Mouse (Mus musculus) C2C12 (cell line): Measurements from ENCODE around the gene Nup50. TPM values are rescaled to one million over a fixed set of nuclear protein-coding genes. Genes with fewer than 3 reads are reported as not detected.

Experiments used
- H3K27me3 ChIP-seq: one replicate; pipeline ENCODE4 v1.6.1; 2011; ENCODE audit not compliant: control insufficient read depth, insufficient read depth, insufficient read length
- H3K36me3 ChIP-seq: one replicate; pipeline ENCODE4 v1.6.1; 2011; ENCODE audit not compliant: control insufficient read depth, insufficient read depth
- H3K4me3 ChIP-seq: one replicate; pipeline ENCODE4 v1.5.1; 2011; ENCODE audit warnings: mild to moderate bottlenecking, control low read depth; ENCODE audit not compliant: poor library complexity, insufficient read depth, severe bottlenecking
- H3K79me2 ChIP-seq: one replicate; pipeline ENCODE4 v1.6.1; 2011; ENCODE audit not compliant: control insufficient read depth, insufficient read depth
- H3K79me3 ChIP-seq: one replicate; pipeline ENCODE4 v1.6.1; 2011; ENCODE audit warnings: low read depth, control low read depth
- H3ac ChIP-seq: one replicate; pipeline ENCODE3; 2011; ENCODE audit warnings: low read depth; ENCODE audit not compliant: control insufficient read depth, insufficient read length
- CEBPB ChIP-seq: IDR thresholded peaks from one replicate; pipeline ENCODE4 v1.6.1; 2011; ENCODE audit warnings: low read depth, mild to moderate bottlenecking, control low read depth, moderate library complexity
- CTCF ChIP-seq: IDR thresholded peaks from one replicate; pipeline ENCODE4 v1.5.1; 2011; ENCODE audit not compliant: control insufficient read depth, insufficient read depth, insufficient read length
- FOSL1 ChIP-seq: IDR thresholded peaks from one replicate; pipeline ENCODE4 v1.8.0; 2011; ENCODE audit warnings: mild to moderate bottlenecking, low read length; ENCODE audit not compliant: poor library complexity, insufficient read depth, severe bottlenecking
- MAX ChIP-seq: IDR thresholded peaks from one replicate; pipeline ENCODE4 v1.6.1; 2011; ENCODE audit warnings: mild to moderate bottlenecking, control low read depth
- MYOD1 ChIP-seq: IDR thresholded peaks from one replicate; pipeline ENCODE4 v1.6.1; 2011; ENCODE audit warnings: low read depth; ENCODE audit not compliant: control insufficient read depth, insufficient read length
- MYOG ChIP-seq: IDR thresholded peaks from one replicate; pipeline ENCODE4 v1.6.1; 2011; ENCODE audit not compliant: control insufficient read depth, insufficient read length; ENCODE audit errors: extremely low read depth
- USF1 ChIP-seq: IDR thresholded peaks from one replicate; pipeline ENCODE4 v1.6.1; 2011; ENCODE audit warnings: low read depth, mild to moderate bottlenecking, control low read depth, moderate library complexity
- polyA plus RNA-seq: library from polyadenylated mRNA; unstranded; fragments of >200 nt; fragmentation: generic; extraction: Trizol; gene quantifications from one replicate; pipeline ENCODE4 v1.2.1, GENCODE M21; 2012; ENCODE audit warnings: missing spikeins

Nup50 gene
- polyA plus RNA-seq, 1 experiment: 54.0 TPM

DNA sequence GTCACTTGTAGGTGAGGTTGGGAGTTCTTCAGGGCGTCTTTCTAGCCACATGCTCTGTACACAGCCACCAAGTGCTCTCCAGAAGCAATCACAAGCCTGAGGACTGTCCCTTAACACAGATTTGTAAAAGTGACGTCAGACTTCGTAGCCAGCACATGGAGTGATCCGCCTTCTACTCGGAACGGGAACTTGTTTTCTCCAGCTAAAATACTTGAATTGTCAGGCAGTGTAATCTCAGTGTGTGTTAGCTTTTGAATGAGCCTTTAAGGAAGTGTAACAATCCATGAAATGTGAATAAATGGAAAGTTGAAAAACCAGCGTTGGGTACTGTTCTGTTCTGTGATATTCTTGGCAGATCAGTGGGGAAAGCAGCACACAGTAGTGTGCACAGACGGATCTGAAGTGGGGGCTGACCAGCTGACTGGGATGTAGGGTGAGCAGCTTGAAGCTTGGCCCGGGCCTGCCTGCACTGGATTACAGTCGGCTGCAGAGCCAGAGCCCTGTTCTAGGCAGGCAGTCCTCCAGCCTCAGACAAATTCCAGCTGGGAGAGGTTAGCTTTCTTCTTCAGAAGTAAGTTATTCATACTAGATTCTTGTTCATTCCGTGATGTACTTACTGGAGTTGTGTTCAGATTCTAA, 19.6 kb downstream of the Nup50 start:
- Histone ChIP-seq H3K79me3 (no peaks in the 10 kb centered on the region), H3K36me3 (peaks cover 63% of the 10 kb centered on the region), H3K79me2 (peaks cover 32% of the 10 kb centered on the region), H3K4me3 (no peak overlapping the region), H3K27me3 (no peaks in the 10 kb centered on the region), H3ac (no peak overlapping the region)
- TF ChIP-seq MAX: no peak
- no peak for TF ChIP-seq FOSL1

DNA sequence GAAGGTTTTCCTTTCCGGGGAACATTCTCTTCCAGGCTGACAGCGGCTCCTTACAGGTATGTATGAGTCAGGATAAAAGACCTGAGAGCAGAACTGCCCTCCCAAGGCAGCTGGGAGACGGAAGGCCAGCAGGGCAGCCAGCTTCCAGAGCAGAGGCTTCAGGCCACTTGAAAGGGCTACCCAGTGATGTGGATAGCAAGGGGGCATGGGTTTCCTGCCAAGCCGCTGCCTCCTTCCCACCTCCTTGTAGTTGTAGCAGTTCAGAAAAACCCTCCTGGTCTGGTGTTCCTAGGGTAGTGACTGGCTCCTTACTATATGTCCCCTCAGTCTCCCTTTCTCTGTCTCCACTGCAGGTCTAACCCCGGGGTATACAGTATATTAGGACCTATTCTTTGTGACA, 21.1 kb downstream of the Nup50 start:
- H3K27me3 ChIP-seq: no peaks in the 10 kb centered on the region
- peaks cover 19% of the 10 kb centered on the region for H3K79me2 ChIP-seq
- no peak overlapping the region for H3K4me3 ChIP-seq
- no peaks in the 10 kb centered on the region for H3K79me3 ChIP-seq
- H3K36me3 ChIP-seq: peaks cover 55% of the 10 kb centered on the region
- TF ChIP-seq FOSL1 (no peak), MYOG (no peak), MYOD1 (no peak), CTCF (no peak), USF1 (no peak)
- H3ac ChIP-seq: no peak overlapping the region

DNA sequence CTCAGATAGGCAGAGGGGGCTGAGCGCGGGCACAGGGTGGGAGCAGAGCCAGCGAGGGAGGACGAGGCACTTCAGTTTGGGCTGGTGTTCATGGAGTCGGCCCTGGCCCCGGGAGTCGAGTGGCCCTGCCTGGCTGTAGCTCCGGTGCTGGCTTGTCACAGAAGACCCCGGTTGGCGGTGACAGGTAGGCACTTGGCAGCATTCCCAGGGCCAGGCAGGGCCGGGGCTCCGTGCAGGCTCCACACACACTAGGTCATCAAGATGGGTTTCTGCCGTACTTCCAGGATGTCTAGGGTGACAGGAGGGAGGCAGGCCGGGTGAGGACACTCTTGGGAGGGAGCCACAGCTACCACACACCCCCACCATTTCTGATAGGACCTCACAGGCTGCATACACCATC, 25.8 kb downstream of the Nup50 start:
- Histone ChIP-seq H3K36me3 (peaks cover 28% of the 10 kb centered on the region), H3K79me3 (no peaks in the 10 kb centered on the region), H3K4me3 (no peak overlapping the region), H3K27me3 (no peaks in the 10 kb centered on the region), H3K79me2 (no peaks in the 10 kb centered on the region), H3ac (no peak overlapping the region)
- no peak for TF ChIP-seq FOSL1
- no peak for TF ChIP-seq CTCF
- TF ChIP-seq MAX: no peak
- TF ChIP-seq MYOD1: no peak
- TF ChIP-seq USF1: no peak
- no peak for TF ChIP-seq MYOG
- no peak for TF ChIP-seq CEBPB

DNA sequence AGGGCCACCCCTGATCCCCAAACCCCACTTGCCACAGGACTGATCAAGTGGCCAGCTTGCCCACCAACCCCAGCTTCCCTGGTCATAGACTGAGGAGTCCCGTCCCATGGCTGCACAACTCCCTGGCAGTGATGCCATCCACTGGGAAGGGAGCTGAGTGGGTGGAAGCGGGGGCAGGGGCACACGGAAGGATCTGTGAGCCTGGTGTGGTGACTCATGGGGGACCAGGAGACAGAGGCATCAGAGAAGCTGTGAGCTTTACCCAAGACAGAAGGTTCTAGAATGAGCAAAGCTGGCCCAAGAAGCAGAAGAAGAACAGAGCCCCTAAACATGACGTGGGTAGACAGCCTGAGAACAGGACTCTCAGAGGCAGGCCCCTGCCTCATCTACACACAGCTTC, 26.8 kb downstream of the Nup50 start:
- Histone ChIP-seq H3K4me3 (no peak overlapping the region), H3K36me3 (peaks cover 31% of the 10 kb centered on the region), H3K79me3 (no peaks in the 10 kb centered on the region), H3K79me2 (no peaks in the 10 kb centered on the region), H3K27me3 (no peaks in the 10 kb centered on the region), H3ac (no peak overlapping the region)
- TF ChIP-seq CTCF (no peak), MYOD1 (no peak), MAX (no peak), MYOG (no peak), CEBPB (no peak), FOSL1 (no peak), USF1 (no peak)

DNA sequence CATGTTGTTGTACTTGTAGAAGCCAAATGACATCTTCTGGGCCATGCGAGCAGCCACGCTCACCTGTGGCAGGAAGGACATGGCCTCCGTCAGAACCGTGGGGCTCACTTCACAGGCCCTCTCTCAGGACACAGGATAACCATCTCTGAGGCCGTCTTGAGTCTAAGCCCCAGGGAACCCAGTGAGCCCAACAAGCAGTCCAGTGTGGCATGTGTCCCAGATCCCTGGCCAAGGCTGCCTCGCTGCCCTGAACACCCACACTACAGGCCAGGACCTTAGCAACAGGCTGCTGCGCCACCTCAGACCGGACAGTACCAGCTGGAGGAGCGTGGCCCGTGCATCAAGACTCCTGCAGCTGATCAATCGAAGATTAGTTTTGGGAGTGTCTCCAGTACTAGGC, 30.0 kb downstream of the Nup50 start:
- no peak for TF ChIP-seq CEBPB
- TF ChIP-seq CTCF: no peak
- TF ChIP-seq FOSL1: no peak
- no peak for TF ChIP-seq MYOD1
- H3K36me3 ChIP-seq: peaks cover 31% of the 10 kb centered on the region

DNA sequence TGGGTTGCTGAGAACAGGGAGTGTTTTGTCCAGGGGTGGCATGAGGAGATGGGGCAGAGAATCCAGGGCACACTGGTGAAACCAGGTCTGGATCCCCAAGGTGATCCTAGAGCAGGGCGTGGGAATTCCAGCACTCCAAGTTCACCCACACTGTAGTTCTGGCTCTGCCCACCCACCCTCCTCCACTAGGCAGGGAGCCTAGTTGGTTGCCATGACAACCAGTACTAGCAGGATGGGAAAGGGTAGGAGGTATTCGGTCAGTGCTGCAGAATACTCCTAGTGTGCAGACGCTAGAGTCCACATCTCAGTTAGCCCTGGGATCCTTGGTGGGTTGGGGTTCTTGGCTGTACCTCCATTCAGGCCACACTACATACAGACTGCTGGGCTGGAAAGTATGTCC, 34.6 kb downstream of the Nup50 start:
- Histone ChIP-seq H3K4me3 (no peak overlapping the region), H3K79me2 (no peaks in the 10 kb centered on the region), H3K79me3 (no peaks in the 10 kb centered on the region), H3K36me3 (peaks cover 9% of the 10 kb centered on the region), H3K27me3 (no peaks in the 10 kb centered on the region), H3ac (no peak overlapping the region)
- no peak for TF ChIP-seq FOSL1
- no peak for TF ChIP-seq MYOG
- no peak for TF ChIP-seq MAX
- no peak for TF ChIP-seq CTCF

More for the DNA sequence above, 30.0 kb downstream of the Nup50 start:
- Histone ChIP-seq H3K27me3 (no peaks in the 10 kb centered on the region), H3K79me3 (no peaks in the 10 kb centered on the region), H3K4me3 (no peak overlapping the region), H3ac (no peak overlapping the region), H3K79me2 (no peaks in the 10 kb centered on the region)
